ENCODE assay signal across 17 mouse cellular contexts in the genomic region with DNA sequence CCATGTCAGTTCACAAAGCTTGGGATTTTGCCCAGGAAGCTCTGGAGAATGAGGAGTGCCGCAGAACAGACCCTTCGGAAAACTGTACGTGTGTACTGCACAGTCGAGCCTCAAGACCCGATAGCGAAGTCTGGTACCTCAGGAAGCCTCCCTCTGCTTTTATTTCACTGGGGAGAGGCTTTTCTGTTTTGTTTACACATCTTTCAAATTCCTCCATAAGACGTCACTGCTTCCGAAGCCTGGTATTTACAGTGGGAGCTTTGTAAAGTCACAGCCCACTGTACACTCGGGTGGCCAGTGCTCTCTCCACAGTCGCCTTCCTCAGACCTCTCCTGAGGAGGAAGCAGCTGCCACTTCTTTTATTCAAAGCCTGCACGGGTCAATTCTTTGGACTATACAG. TPM values are rescaled to one million over a fixed set of nuclear protein-coding genes. Genes with fewer than 3 reads are reported as not detected.
DNase-seq lines count a peak whose midpoint lies in the region; ATAC-seq and TF ChIP-seq lines count a peak whose summit lies in the region.
"Had no signal": no experiment of that assay in that cellular context is flagged by ENCODE, and none has a peak within 500 bp of the region (broad histone marks: within the 10 kb centered on the region; RNA-seq: fewer than 3 reads in every experiment).

No protein-coding gene starts in this region.

- peak overlapping the region; percentile 40 for H3K4me2 ChIP-seq in heart, embryonic 12.5 days
- peak overlapping the region; percentile 21; the same call in 1 of the 2 replicates for H3K4me2 ChIP-seq in limb, embryonic 13.5 days (replicated peaks)
- H3K4me2 ChIP-seq in stomach, embryonic 14.5 days (replicated peaks; ENCODE audit: low read depth, low read length): peak overlapping the region; percentile 33
- no peak overlapping the region for H3K4me2 ChIP-seq in forebrain, embryonic 14.5 days (ENCODE audit: low read length)
- H3K4me2 ChIP-seq: hindbrain, embryonic 13.5 days; midbrain, embryonic 15.5 days had no signal

- H3K9ac ChIP-seq in heart, embryonic 12.5 days: no peak overlapping the region
- H3K9ac ChIP-seq in limb, embryonic 13.5 days: no peak overlapping the region
- no peak overlapping the region for H3K9ac ChIP-seq in stomach, embryonic 14.5 days (replicated peaks; ENCODE audit: low read depth, low read length)
- no peak overlapping the region for H3K9ac ChIP-seq in forebrain, embryonic 14.5 days (ENCODE audit: low read length)
- H3K9ac ChIP-seq: hindbrain, embryonic 13.5 days; midbrain, embryonic 15.5 days had no signal

- no peaks in the 10 kb centered on the region for H3K27me3 ChIP-seq in heart, embryonic 12.5 days (replicated peaks)
- no peaks in the 10 kb centered on the region for H3K27me3 ChIP-seq in limb, embryonic 13.5 days
- no peaks in the 10 kb centered on the region for H3K27me3 ChIP-seq in limb, embryonic 10.5 days (ENCODE audit: low read depth, poor library complexity, severe bottlenecking)
- no peaks in the 10 kb centered on the region for H3K27me3 ChIP-seq in stomach, embryonic 14.5 days (ENCODE audit: control insufficient read depth, insufficient read depth, low read length)
- H3K27me3 ChIP-seq in forebrain, embryonic 14.5 days (replicated peaks; ENCODE audit: control insufficient read depth, insufficient read depth, low read length): no peaks in the 10 kb centered on the region
- H3K27me3 ChIP-seq: hindbrain, embryonic 13.5 days; midbrain, embryonic 15.5 days had no signal

- TF ChIP-seq POLR2A in lung, adult 2 months (IDR thresholded peaks at IDR 0.05; ENCODE audit: borderline replicate concordance, extremely low read depth, low read depth, low read length): 0 out of 2 replicates have a peak, but pooled peaks have one; percentile 12

- no peak for DNase-seq in heart, postnatal 4 days
- DNase-seq in limb, embryonic 10.5 days (ENCODE audit: low spot score): no peak
- DNase-seq in lung, adult 2 months: no peak
- no peak for DNase-seq in retina, postnatal 1 day
- DNase-seq in forebrain, embryonic 14.5 days (ENCODE audit: low spot score): no peak
- DNase-seq: adrenal gland, adult 2 months; cerebellum, adult 9-10 months; gastrocnemius, postnatal 10 days; kidney, postnatal 25 days; left cerebral cortex, postnatal 4 days had no signal

- H3K4me1 ChIP-seq in heart, embryonic 12.5 days (replicated peaks): peaks cover 38% of the 10 kb centered on the region
- peaks cover 12% of the 10 kb centered on the region for H3K4me1 ChIP-seq in limb, embryonic 13.5 days
- H3K4me1 ChIP-seq in limb, embryonic 10.5 days: 0 out of 2 replicates have a peak, but pooled peaks cover 5% of the 10 kb centered on the region
- H3K4me1 ChIP-seq in lung, adult 2 months (ENCODE audit: control insufficient read depth, insufficient read depth, low read length): peaks cover 4% of the 10 kb centered on the region
- H3K4me1 ChIP-seq in stomach, embryonic 14.5 days (ENCODE audit: control insufficient read depth, insufficient read depth, low read length): peaks cover 12% of the 10 kb centered on the region
- no peaks in the 10 kb centered on the region for H3K4me1 ChIP-seq in forebrain, embryonic 14.5 days (ENCODE audit: control insufficient read depth, insufficient read depth, low read length)
- H3K4me1 ChIP-seq: hindbrain, embryonic 13.5 days had no signal

- H3K9me3 ChIP-seq in heart, embryonic 12.5 days (replicated peaks): no peaks in the 10 kb centered on the region
- no peaks in the 10 kb centered on the region for H3K9me3 ChIP-seq in limb, embryonic 13.5 days
- H3K9me3 ChIP-seq in limb, embryonic 10.5 days (replicated peaks): no peaks in the 10 kb centered on the region
- no peaks in the 10 kb centered on the region for H3K9me3 ChIP-seq in stomach, embryonic 14.5 days (ENCODE audit: control insufficient read depth, low read depth, low read length)
- H3K9me3 ChIP-seq in forebrain, embryonic 14.5 days (replicated peaks; ENCODE audit: control insufficient read depth, low read length): no peaks in the 10 kb centered on the region
- H3K9me3 ChIP-seq: hindbrain, embryonic 13.5 days; midbrain, embryonic 15.5 days had no signal

- H3K36me3 ChIP-seq in heart, embryonic 12.5 days: no peaks in the 10 kb centered on the region
- H3K36me3 ChIP-seq in limb, embryonic 13.5 days: no peaks in the 10 kb centered on the region
- H3K36me3 ChIP-seq in limb, embryonic 10.5 days: no peaks in the 10 kb centered on the region
- no peaks in the 10 kb centered on the region for H3K36me3 ChIP-seq in stomach, embryonic 14.5 days (ENCODE audit: control insufficient read depth, insufficient read depth, low read length)
- no peaks in the 10 kb centered on the region for H3K36me3 ChIP-seq in forebrain, embryonic 14.5 days (ENCODE audit: control insufficient read depth, insufficient read depth, low read length)
- H3K36me3 ChIP-seq: hindbrain, embryonic 13.5 days; midbrain, embryonic 15.5 days had no signal

- no peak overlapping the region for H3K4me3 ChIP-seq in heart, embryonic 12.5 days
- no peak overlapping the region for H3K4me3 ChIP-seq in limb, embryonic 13.5 days
- no peak overlapping the region for H3K4me3 ChIP-seq in limb, embryonic 10.5 days
- H3K4me3 ChIP-seq in lung, adult 2 months (replicated peaks; ENCODE audit: extremely low read depth, low read depth, low read length): no peak overlapping the region
- no peak overlapping the region for H3K4me3 ChIP-seq in stomach, embryonic 14.5 days (ENCODE audit: low read depth, low read length)
- H3K4me3 ChIP-seq in forebrain, embryonic 14.5 days (ENCODE audit: low read depth, low read length): no peak overlapping the region
- H3K4me3 ChIP-seq: hindbrain, embryonic 13.5 days; midbrain, embryonic 15.5 days had no signal

- H3K27ac ChIP-seq in heart, embryonic 12.5 days (ENCODE audit: poor library complexity, severe bottlenecking): peak overlapping the region; percentile 45
- H3K27ac ChIP-seq in limb, embryonic 13.5 days: no peak overlapping the region
- no peak overlapping the region for H3K27ac ChIP-seq in limb, embryonic 10.5 days
- no peak overlapping the region for H3K27ac ChIP-seq in stomach, embryonic 14.5 days (ENCODE audit: low read length)
- no peak overlapping the region for H3K27ac ChIP-seq in forebrain, embryonic 14.5 days (ENCODE audit: low read depth, low read length)
- H3K27ac ChIP-seq: hindbrain, embryonic 13.5 days; macrophage; midbrain, embryonic 15.5 days had no signal

- no peak for TF ChIP-seq CTCF in lung, adult 2 months (IDR thresholded peaks at IDR 0.05; ENCODE audit: insufficient read depth, low read length)

- 45% methylated on average over 11 of the region's 11 CpGs for WGBS in heart, embryonic 12.5 days
- 53% methylated on average over 11 of the region's 11 CpGs for WGBS in limb, embryonic 13.5 days
- WGBS in limb, embryonic 10.5 days: 81% methylated on average over 11 of the region's 11 CpGs
- WGBS in lung, adult 2 months: 14% methylated on average over 11 of the region's 11 CpGs
- WGBS in stomach, embryonic 14.5 days: 21% methylated on average over 11 of the region's 11 CpGs
- WGBS in forebrain, embryonic 14.5 days: 73% methylated on average over 11 of the region's 11 CpGs

- ATAC-seq in heart, embryonic 12.5 days (ENCODE audit: insufficient number of reproducible peaks, low FRiP score): peak; percentile 62
- ATAC-seq in limb, embryonic 13.5 days (ENCODE audit: low FRiP score, low read depth): no peak
- peak; percentile 30; the same call in 1 of the 2 replicates for ATAC-seq in stomach, embryonic 14.5 days (ENCODE audit: insufficient number of reproducible peaks, insufficient read depth, low FRiP score, low read depth)
- no peak for ATAC-seq in forebrain, embryonic 14.5 days
- ATAC-seq: forebrain, embryonic 16.5 days; midbrain, embryonic 15.5 days had no signal

RNA-seq across cellular contexts. Expression of a gene that starts 38.7 kb away (rescaled TPM):
- polyA plus RNA-seq in heart, embryonic 12.5 days (2016; fragmentation: Nextera tagmentation; extraction: Ambion mirVana): 69.6 and 74.5 TPM in 2 replicates
- 10 to 100 TPM; 62.0 to 68.7 TPM for total RNA-seq in heart, postnatal 4 days (2021)
- polyA plus RNA-seq in limb, embryonic 13.5 days (2015; fragmentation: Nextera tagmentation; extraction: Ambion mirVana): 71.4 and 79.0 TPM in 2 replicates
- polyA plus RNA-seq in limb, embryonic 10.5 days (2016; fragmentation: Nextera tagmentation; extraction: Ambion mirVana): 19.4 and 19.6 TPM in 2 replicates
- 39.5 and 44.8 TPM in 2 replicates for polyA plus RNA-seq in lung, adult 2 months (2012; rRNA removed)
- polyA plus RNA-seq in stomach, embryonic 14.5 days (2014; fragmentation: Nextera tagmentation; extraction: Ambion mirVana): 87.3 and 90.3 TPM in 2 replicates
- 56.9 and 80.8 TPM in 2 replicates for polyA plus RNA-seq in forebrain, embryonic 14.5 days (2014; fragmentation: Nextera tagmentation; extraction: Ambion mirVana)

Comparison
In these comparisons a context has a peak if more than half of its experiments do, and no peak if none do; other contexts are left out.
1. ATAC-seq: peak in heart, embryonic 12.5 days (single experiment) and stomach, embryonic 14.5 days (single experiment); none in limb, embryonic 13.5 days (single experiment) and forebrain, embryonic 14.5 days (single experiment).